Mouse (Mus musculus): Measurements from ENCODE around the gene Clock.

GRCm38 (mm10) chr5:76175051-76175450 is 129.5 kb downstream of the Clock start:
- TF ChIP-seq CTCF (IDR thresholded peaks at IDR 0.05; ENCODE audit: low read depth, low read length) (no peak), POLR2A (IDR thresholded peaks at IDR 0.05; ENCODE audit: extremely low read depth, insufficient read depth, low read length) (no peak)
